Mouse (Mus musculus) cortical plate, adult 2 months (tissue): ENCODE data around the gene Tln1.

Experiments
- CTCF ChIP-seq: fragments of 200-500 bp; IDR thresholded peaks from 2 replicates; pipeline ENCODE4 v1.5.1; 2011; ENCODE audit warnings: mild to moderate bottlenecking, control low read depth, low read length; ENCODE audit not compliant: insufficient read depth; ENCODE audit errors: extremely low read depth
- POLR2A ChIP-seq: fragments of 200-500 bp; IDR thresholded peaks from 2 replicates; pipeline ENCODE4 v1.6.1; 2011; ENCODE audit warnings: mild to moderate bottlenecking, low read length, control low read depth; ENCODE audit not compliant: insufficient read depth; ENCODE audit errors: extremely low read depth

- TF ChIP-seq CTCF (no peak), POLR2A (no peak)
Measured at GRCm38 (mm10) chr4:43547160-43547559, 15.3 kb downstream of the Tln1 start.
